Mouse (Mus musculus) T-helper 1 cell (primary cell): Measurements from ENCODE around the gene Olfr1234.

Experiments used
- in situ Hi-C: fragments of 300-600 bp; cut with MboI, MseI; formaldehyde crosslinking; loops from one replicate; pipeline ENCODE4 v1.15.1; 2025; ENCODE audit warnings: high pct_unique_total_duplicates

The Olfr1234 gene

DNA sequence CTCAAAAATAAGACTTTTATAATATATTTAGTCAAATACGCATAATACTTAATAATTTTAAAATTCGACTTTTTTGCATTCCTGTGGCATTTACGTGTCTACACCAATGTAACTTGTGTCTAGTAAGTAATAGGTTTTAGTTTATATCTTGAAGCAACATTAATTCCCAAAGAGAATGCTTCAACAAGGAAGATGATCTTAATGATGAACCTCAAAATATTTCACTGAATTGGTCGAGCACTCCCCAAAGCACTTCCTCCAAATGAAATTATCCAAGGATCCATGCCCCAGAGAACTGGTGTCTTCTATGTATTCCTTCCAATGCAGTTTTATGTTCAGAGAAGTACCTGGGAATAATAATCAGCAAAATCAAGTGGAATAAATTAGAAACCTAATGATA lies at the start of gene Olfr1234:
Gene Olfr1234, minus strand, starts transcription at position 101 of the 400 bp plus-strand sequence.
- in situ Hi-C loops, result no loop called here

DNA sequence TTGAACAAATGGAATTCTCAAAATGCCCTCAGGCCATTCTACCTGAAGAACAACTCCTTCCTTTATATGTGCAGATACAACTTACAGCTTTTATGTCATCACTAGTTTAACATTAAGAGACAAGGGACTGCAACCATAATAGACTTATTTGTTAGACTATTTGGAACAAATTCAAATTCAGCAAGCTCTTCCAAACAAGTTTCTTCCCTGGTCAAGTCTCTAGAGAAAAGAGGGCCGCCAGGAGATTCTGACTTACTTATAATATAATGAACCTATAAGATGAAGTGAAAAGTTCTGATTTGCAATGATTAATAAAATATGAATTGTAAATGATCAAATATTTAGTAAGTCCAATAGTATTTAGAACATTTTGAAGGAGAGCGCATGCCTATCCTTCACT lies 44.9 kb upstream of the Olfr1234 start, which contains the start of gene Olfr1238:
Gene Olfr1238, minus strand, starts transcription at position 101 of the 400 bp plus-strand sequence.
- in situ Hi-C loops, result no loop called here

DNA sequence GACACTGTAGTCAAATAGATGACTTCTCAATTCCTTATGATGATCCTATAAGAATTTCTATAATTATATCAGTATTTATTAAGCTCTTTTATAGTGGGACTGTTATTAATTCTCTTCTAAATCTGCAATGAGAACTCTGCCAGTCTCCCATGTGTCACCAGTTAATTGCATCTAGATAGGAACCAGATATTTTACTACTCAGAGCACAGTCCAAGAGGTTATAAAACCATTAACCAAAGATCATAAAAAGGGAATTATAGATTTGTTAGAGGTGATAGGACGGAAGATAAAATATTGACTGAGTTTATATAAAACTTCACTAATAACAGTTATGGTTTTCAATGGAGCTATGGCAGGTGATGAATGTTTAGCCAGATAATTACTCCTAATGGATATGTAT lies 36.2 kb upstream of the Olfr1234 start:
- in situ Hi-C loops, result no loop called here

DNA sequence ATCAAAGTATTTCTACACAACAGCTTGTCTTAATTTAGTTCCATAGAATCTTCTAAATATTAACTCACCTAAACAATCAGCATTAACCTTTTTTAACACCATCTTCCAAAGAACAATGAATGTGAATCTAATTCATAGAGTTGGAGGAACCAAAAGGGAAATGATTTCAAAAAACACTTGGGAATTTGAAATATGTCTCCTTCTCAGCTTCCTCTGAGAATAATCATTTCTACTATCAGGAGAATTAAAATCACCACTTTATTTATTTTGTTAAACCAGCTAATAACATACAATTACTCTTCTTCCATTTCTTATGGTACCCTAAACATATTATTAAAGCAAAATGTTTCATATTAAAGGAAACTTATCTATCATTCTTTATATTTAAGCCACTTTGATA lies 22.4 kb downstream of the Olfr1234 start, which contains the start of gene Olfr1233:
Gene Olfr1233, minus strand, starts transcription at position 101 of the 400 bp plus-strand sequence.
- in situ Hi-C loops, result loop anchor here (25.0 kb wide), 1 partner anchor 1455 kb away; the partner anchor contains the start of gene Olfr1153

DNA sequence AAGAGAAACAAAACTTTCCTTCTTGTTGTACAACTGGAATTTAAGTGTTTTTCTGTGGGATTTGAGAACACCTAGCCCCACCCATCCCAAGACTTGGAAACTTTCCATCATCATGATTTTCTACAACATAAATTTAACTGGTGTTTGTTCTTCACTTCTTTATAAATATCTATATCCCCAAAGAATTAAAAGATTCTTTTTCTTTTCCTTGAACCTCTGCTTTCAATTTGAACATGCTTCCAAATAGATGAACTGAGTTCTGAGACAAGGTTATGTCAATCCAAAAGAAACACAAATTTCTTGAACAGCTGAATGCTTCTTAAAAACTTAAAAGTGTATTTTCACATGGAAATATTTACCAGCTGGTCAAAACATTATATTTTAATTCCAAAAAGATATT lies 35.1 kb downstream of the Olfr1234 start, which contains the start of gene Olfr1232:
Gene Olfr1232, minus strand, starts transcription at position 101 of the 400 bp plus-strand sequence.
- in situ Hi-C loops, result loop anchor here (25.0 kb wide), 1 partner anchor 1442 kb away; the partner anchor contains the start of gene Olfr1153
